Mouse (Mus musculus) myocyte (in vitro differentiated cells): ENCODE measurements around the gene Cd177. TPM values are rescaled to one million over a fixed set of nuclear protein-coding genes. Genes with fewer than 3 reads are reported as not detected.
"Not testable (repeated sequence)": the region's sequence is repeated elsewhere in the genome, so short reads cannot be mapped to it uniquely, and the experiment has no call there.

Experiments
- H3K27me3 ChIP-seq: one replicate; pipeline ENCODE4 v1.6.1; 2011; ENCODE audit not compliant: control insufficient read depth, insufficient read depth, insufficient read length
- H3K36me3 ChIP-seq: one replicate; pipeline ENCODE4 v1.6.1; 2011; ENCODE audit not compliant: control insufficient read depth, insufficient read depth
- H3K4me2 ChIP-seq: one replicate; pipeline ENCODE4 v1.6.1; 2011; ENCODE audit warnings: low read depth, control low read depth
- H3K4me3 ChIP-seq: one replicate; pipeline ENCODE4 v1.5.1; 2011; ENCODE audit warnings: mild to moderate bottlenecking, control low read depth, moderate library complexity
- H3K79me2 ChIP-seq: one replicate; pipeline ENCODE4 v1.6.1; 2011; ENCODE audit not compliant: control insufficient read depth, insufficient read depth
- H3ac ChIP-seq: one replicate; pipeline ENCODE4 v1.6.1; 2011; ENCODE audit not compliant: control insufficient read depth, insufficient read length
- CEBPB ChIP-seq: IDR thresholded peaks from 2 replicates; pipeline ENCODE4 v1.6.1; 2011; ENCODE audit warnings: mild to moderate bottlenecking, moderate library complexity; ENCODE audit not compliant: poor library complexity, insufficient read depth, severe bottlenecking
- E2F4 ChIP-seq: IDR thresholded peaks from one replicate; pipeline ENCODE4 v1.6.1; 2011; ENCODE audit warnings: mild to moderate bottlenecking, control low read depth, moderate library complexity; ENCODE audit not compliant: insufficient read depth
- MAX ChIP-seq: IDR thresholded peaks from one replicate; pipeline ENCODE4 v1.6.1; 2011; ENCODE audit warnings: low read depth, mild to moderate bottlenecking, control low read depth
- MYOD1 ChIP-seq, 3 experiments: IDR thresholded peaks; one replicate each; pipeline ENCODE4 v1.6.1; 2011; ENCODE audit warnings: control low read depth in 2 of 3, low read depth in 2 of 3, mild to moderate bottlenecking in 2 of 3, moderate library complexity in 1 of 3; ENCODE audit not compliant: insufficient read length in 2 of 3, control insufficient read depth in 1 of 3
- MYOG ChIP-seq, 3 experiments: IDR thresholded peaks; one replicate each; pipeline ENCODE4 v1.6.1; 2011; ENCODE audit warnings: control low read depth in 2 of 3, low read depth in 2 of 3, mild to moderate bottlenecking in 2 of 3; ENCODE audit not compliant: insufficient read length in 2 of 3, control insufficient read depth in 1 of 3, insufficient read depth in 1 of 3
- POLR2A ChIP-seq: IDR thresholded peaks from one replicate; pipeline ENCODE4 v1.6.1; 2011; ENCODE audit warnings: low read depth, mild to moderate bottlenecking, control low read depth, moderate library complexity; ENCODE audit not compliant: insufficient read length
- POLR2AphosphoS2 ChIP-seq: IDR thresholded peaks from one replicate; pipeline ENCODE4 v1.6.1; 2011; ENCODE audit warnings: low read depth, control low read depth; ENCODE audit not compliant: insufficient read length
- SRF ChIP-seq: IDR thresholded peaks from one replicate; pipeline ENCODE4 v1.6.1; 2011; ENCODE audit warnings: low read depth; ENCODE audit not compliant: control insufficient read depth, insufficient read length
- TCF12 ChIP-seq: IDR thresholded peaks from one replicate; pipeline ENCODE4 v1.6.1; 2011; ENCODE audit warnings: mild to moderate bottlenecking, control low read depth; ENCODE audit not compliant: poor library complexity, insufficient read depth, severe bottlenecking
- TCF3 ChIP-seq: IDR thresholded peaks from one replicate; pipeline ENCODE4 v1.6.1; 2011; ENCODE audit warnings: low read depth, control low read depth; ENCODE audit not compliant: insufficient read length
- USF1 ChIP-seq: IDR thresholded peaks from one replicate; pipeline ENCODE4 v1.6.1; 2011; ENCODE audit warnings: low read depth, mild to moderate bottlenecking, control low read depth, moderate library complexity
- polyA plus RNA-seq: library from polyadenylated mRNA; unstranded; fragments of >200 nt; fragmentation: generic; extraction: Trizol; gene quantifications from one replicate; pipeline ENCODE4 v1.2.1, GENCODE M21; 2012; ENCODE audit warnings: missing spikeins

Cd177 gene
- polyA plus RNA-seq, 1 experiment = not detected

DNA sequence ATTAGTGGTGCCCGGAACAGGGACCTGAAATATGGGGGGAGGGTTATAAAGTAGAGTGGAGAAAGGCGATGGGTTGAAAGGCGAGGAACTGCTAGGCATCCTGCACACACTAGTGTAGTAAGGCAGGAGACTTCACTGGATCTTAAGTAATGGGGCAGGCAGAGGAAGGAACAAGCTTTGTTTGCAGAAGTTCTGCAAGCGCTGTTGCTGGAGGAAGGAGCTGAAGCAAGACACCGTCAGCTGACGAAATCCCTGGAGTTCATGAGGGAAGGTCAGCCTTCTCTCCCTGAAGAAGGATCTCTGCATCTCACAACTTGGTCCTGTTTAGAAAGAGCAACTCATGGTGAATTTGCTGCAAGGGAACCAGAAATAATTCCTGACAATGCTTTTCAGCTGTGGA lies 45.1 kb downstream of the Cd177 start:
- Histone ChIP-seq H3ac (no peak overlapping the region), H3K36me3 (no peaks in the 10 kb centered on the region), H3K4me3 (no peak overlapping the region), H3K27me3 (peaks cover 21% of the 10 kb centered on the region), H3K79me2 (no peaks in the 10 kb centered on the region), H3K4me2 (no peak overlapping the region)
- TF ChIP-seq MAX = no peak
- TF ChIP-seq USF1 = no peak
- no peak for TF ChIP-seq SRF
- no peak for TF ChIP-seq TCF3
- TF ChIP-seq POLR2A = no peak
- no peak for TF ChIP-seq MYOG (IDR thresholded peaks at IDR 0.05; ENCODE audit: control insufficient read depth in 1 of 3, insufficient read depth in 1 of 3, insufficient read length in 2 of 3, low read depth in 2 of 3)
- TF ChIP-seq MYOD1 (IDR thresholded peaks at IDR 0.05; ENCODE audit: control insufficient read depth in 1 of 3, insufficient read length in 2 of 3, low read depth in 2 of 3) = no peak
- TF ChIP-seq CEBPB = no peak
- TF ChIP-seq POLR2AphosphoS2 = no peak
- no peak for TF ChIP-seq TCF12

DNA sequence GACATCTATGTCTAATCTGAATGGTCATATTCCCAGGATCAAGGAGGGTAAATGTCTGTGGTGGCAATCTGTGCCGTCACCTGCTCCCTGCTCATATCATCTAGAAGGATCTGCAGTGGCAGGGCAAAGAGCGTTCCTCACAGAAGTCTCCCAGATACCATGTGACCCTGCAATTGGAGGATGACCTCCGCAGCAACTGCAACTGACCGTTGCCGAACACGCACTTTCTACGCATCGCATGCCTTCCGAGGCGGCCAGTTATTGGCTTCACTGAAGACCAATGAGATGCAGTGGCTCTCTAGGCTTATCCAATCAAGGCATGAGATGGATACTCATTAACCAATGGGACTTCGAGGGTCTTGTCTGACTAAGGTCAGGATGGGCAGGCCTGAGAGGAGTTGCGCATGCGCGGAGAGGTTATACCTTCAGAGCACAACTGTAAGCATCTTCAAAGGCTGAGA lies 51.2 kb downstream of the Cd177 start, which contains the start of gene BC049730:
Gene BC049730 (plus strand): TSS at position 411 of the 461 bp plus-strand sequence.
- H3K4me2 ChIP-seq = no peak within 1 kb of the TSS
- H3K79me2 ChIP-seq = no peaks in the 10 kb centered on the region
- no peaks in the 10 kb centered on the region for H3K36me3 ChIP-seq
- no peak within 1 kb of the TSS for H3K4me3 ChIP-seq
- peaks cover 35% of the 10 kb centered on the region for H3K27me3 ChIP-seq
- TF ChIP-seq CEBPB (no peak), E2F4 (no peak), TCF12 (no peak), MYOG (IDR thresholded peaks at IDR 0.05; ENCODE audit: control insufficient read depth in 1 of 3, insufficient read depth in 1 of 3, insufficient read length in 2 of 3, low read depth in 2 of 3) (no peak)
- no peak within 1 kb of the TSS for H3ac ChIP-seq

DNA sequence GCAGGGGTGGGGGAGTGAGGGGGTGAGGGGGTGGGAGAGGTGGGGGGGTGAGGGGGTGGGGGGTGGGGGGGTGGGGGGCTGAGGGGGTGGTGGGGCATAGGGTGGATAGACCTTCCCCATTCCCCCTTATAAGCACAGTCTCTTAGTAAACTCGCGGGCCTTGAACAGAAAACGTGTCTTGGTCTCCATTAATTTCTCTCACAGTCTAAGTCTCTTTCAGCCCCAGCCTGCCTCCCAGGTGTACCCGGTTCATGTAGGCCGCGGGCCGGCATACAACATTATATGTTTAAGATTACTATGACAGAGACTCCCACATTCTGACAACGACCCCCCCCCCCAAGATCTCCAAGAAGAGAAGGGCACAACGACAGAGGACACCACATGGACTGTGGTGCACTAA lies 57.3 kb downstream of the Cd177 start:
- H3K79me2 ChIP-seq, H3K4me2 ChIP-seq, H3K27me3 ChIP-seq, H3K36me3 ChIP-seq, H3K4me3 ChIP-seq, H3ac ChIP-seq: not testable (repeated sequence)

DNA sequence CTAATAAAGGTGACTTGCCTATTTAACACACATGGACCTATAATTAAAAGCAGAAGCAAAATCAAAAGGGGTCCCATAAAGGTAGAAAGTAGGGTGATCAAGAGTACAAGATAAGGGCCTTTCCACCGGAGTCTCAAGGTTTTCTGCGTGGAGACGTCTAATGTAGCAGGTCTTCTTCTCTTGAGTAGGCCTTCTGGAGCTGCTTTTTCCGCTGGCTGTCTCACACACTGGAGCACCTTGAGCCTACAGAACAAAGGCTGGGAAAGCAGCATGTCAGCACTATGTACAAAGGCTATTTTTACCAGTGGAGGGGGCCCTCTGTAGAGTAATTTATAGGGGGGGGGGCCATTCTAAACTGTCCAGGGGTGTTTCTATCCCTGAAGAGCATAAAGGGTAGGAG lies 62.2 kb downstream of the Cd177 start:
- not testable (repeated sequence) for H3ac ChIP-seq, H3K4me3 ChIP-seq, H3K4me2 ChIP-seq, H3K79me2 ChIP-seq, H3K36me3 ChIP-seq
- peaks cover 18% of the 10 kb centered on the region for H3K27me3 ChIP-seq

Other genes with a start within 250 kb of the Cd177 start
- 0.10 TPM for gene AC161166.1, start 247.9 kb downstream of the Cd177 start, polyA plus RNA-seq
- gene Irgq, start 229.6 kb downstream of the Cd177 start, polyA plus RNA-seq = 17.4 TPM
- gene Pinlyp, start 214.2 kb downstream of the Cd177 start, polyA plus RNA-seq = 0.17 TPM
- gene Xrcc1, start 214.0 kb downstream of the Cd177 start, polyA plus RNA-seq = 32.7 TPM
- gene Ethe1, start 172.8 kb downstream of the Cd177 start, polyA plus RNA-seq = 34.7 TPM
- gene Zfp575, start 172.7 kb downstream of the Cd177 start, polyA plus RNA-seq = 0.12 TPM
- 11.5 TPM for gene Phldb3, start 149.5 kb downstream of the Cd177 start, polyA plus RNA-seq
- not detected for gene Lypd3, start 123.8 kb downstream of the Cd177 start, polyA plus RNA-seq
- not detected for gene Tex101, start 83.6 kb downstream of the Cd177 start, polyA plus RNA-seq
- not detected for gene BC049730, start 51.1 kb downstream of the Cd177 start, polyA plus RNA-seq
- not detected for gene Gm4763, start 33.4 kb downstream of the Cd177 start, polyA plus RNA-seq
- not detected for gene Ceacam10, start 16.9 kb upstream of the Cd177 start, polyA plus RNA-seq
- 79.9 TPM for gene Gm9844, start 101.9 kb upstream of the Cd177 start, polyA plus RNA-seq
- not detected for gene Lypd4, start 109.6 kb upstream of the Cd177 start, polyA plus RNA-seq
- not detected for gene Dmrtc2, start 109.7 kb upstream of the Cd177 start, polyA plus RNA-seq
- gene Rps19, start 124.1 kb upstream of the Cd177 start, polyA plus RNA-seq = 1,912 TPM
- gene Cd79a, start 137.1 kb upstream of the Cd177 start, polyA plus RNA-seq = 0.12 TPM
- gene Arhgef1, start 142.6 kb upstream of the Cd177 start, polyA plus RNA-seq = 51.4 TPM
- not detected for gene Gm4881, start 184.2 kb upstream of the Cd177 start, polyA plus RNA-seq
- 309 TPM for gene Rabac1, start 212.4 kb upstream of the Cd177 start, polyA plus RNA-seq
- gene Atp1a3, start 245.6 kb upstream of the Cd177 start, polyA plus RNA-seq = 6.6 TPM